Mouse (Mus musculus): ENCODE results near the gene Rad51d.
"Not testable (repeated sequence)": the region's sequence is repeated elsewhere in the genome, so short reads cannot be mapped to it uniquely, and the experiment has no call there.

Rad51d gene

DNA sequence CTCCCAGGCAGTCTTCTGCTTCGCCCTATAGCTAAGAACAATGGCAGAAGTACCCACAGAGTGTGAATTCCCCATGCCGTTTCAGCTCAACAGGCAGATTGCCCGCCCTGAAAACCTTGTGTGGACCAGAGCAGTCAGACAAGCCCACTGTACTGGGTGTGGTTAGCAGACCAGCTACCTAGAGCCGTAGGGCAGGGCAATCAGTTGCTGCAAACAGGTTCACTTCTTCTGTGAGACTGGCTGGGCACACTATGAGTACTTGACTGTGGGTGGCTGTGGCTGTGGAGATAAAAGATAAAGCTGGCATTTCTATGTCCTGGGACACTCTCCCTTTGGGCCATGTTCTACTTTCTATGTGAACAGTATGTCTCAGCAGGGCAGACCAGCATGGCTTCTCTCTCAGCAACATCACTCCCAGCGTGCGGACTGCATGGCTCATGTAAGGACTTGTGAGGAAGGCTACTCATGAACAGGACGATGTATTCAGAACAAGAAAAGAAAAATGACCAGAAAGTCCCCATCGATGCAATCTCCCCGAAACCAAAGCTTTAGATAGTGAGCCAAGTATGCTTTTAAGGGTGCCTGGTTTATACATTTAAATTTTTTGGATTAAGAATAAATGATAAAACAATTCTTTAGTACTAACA, 35.0 kb downstream of the Rad51d start:
- DNase-seq (ENCODE audit: low read depth, low spot score): no peak

- DNase-seq (ENCODE audit: low read depth, low spot score): no peak
Observed at GRCm38 (mm10) chr11:82854111-82854510, 36.3 kb downstream of the Rad51d start.

DNA sequence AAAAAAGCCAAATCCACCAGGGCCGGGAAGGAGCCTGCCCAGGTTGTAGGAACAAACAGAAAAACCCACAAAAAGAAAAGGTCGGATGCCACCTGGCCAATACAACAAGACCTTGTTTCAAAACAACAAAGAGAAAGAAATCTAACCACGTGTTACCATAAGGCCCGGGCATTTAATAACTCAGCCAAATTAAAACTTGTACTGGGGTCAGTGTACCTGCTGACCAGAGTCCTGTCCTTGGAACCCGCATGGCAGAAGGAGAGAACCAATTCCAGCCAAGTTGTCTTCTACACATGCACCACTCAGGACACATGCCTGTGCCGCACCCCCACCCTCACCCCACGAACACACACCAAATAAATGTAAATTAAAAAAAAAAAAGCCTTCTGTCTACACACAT, 37.5 kb downstream of the Rad51d start:
- DNase-seq (ENCODE audit: low read depth, low spot score): no peak

DNA sequence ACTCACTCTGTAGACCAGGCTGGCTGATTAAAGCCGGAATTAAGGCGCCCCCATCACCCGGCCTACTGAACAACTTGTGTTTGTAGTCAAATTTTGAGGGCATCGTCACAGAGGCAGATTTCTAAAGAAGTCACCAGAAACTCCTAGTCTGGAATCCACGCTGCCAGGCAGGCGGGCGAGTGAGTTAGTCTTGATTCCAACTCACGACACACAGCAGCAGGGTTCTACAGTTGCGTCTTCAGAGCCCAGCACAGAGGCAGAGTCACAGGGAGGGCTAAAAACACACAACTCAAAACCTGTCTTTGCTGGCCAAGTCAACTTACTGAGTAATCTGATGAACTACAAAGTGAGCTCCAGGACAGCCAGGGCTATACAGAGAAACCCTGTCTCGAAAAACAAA, 37.9 kb downstream of the Rad51d start:
- DNase-seq (ENCODE audit: low read depth, low spot score): no peak

- DNase-seq (ENCODE audit: low read depth, low spot score): no peak
Observed at GRCm38 (mm10) chr11:82852115-82852514, 38.3 kb downstream of the Rad51d start.

GRCm38 (mm10) chr11:82850259-82850658, 40.2 kb downstream of the Rad51d start:
- no peak for DNase-seq (ENCODE audit: low read depth, low spot score)

GRCm38 (mm10) chr11:82847571-82848000, 42.8 kb downstream of the Rad51d start:
- no peak for DNase-seq (ENCODE audit: low read depth, low spot score)

DNA sequence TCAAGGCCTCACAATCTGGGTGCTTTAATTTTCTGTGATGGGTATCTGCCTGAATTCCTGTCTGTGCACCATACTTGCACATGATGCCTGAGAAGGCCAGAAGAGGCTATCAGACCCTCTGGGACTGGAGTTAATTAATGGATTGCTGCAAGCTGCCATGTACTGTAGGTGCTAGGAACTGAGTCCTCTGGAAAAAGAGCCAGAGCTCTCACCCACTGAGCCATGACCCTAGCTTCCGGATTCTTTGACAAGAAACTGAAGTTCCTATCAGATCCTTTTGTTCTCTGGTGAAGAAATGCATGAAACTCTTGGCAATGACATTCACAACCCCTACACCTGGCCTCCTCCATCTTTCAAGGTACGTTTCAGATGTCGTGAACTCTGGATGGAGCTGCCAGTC, 43.5 kb downstream of the Rad51d start:
- DNase-seq (ENCODE audit: low read depth, low spot score): no peak

- DNase-seq (ENCODE audit: low read depth, low spot score): no peak
Observed at GRCm38 (mm10) chr11:82846079-82846436, 44.4 kb downstream of the Rad51d start.

DNA sequence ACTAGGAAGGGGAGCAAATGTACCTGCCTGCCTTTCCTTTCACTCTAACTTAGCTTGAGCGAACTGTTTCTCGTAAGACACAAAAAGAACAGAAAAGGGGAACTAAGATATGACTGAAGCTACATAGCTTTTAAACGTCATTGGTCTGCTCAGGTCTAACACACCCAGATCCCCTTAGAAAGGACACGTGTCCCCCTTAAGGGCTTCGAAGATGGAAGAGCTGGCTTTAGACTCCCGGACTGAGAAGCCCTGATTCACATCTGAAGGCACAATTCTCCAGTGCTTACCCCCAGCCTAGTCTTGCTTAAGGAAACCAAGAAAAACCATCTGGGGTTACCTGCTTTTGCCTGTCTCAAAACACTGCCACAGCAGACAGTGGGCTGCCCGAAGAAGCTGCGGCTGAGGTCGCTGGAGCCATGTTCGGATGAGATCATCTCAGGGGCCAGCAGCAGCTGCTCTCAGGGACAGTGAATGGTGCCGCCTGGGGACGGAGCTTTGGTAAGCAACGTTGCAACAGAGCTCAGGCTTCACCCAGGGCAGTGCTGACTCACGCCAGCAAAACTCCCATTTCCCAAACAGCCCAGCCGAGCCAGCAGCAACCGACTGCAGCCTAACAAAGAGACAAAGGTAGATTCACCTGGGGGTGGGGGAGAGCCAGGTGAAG, 44.9 kb downstream of the Rad51d start:
- no peak for DNase-seq (ENCODE audit: low read depth, low spot score)

- no peak for DNase-seq (ENCODE audit: low read depth, low spot score)
Observed at GRCm38 (mm10) chr11:82844771-82845414, 45.5 kb downstream of the Rad51d start.

GRCm38 (mm10) chr11:82838511-82838910, 51.9 kb downstream of the Rad51d start:
- no peak for DNase-seq (ENCODE audit: low read depth, low spot score)

- no peak for DNase-seq (ENCODE audit: low read depth, low spot score)
Observed at GRCm38 (mm10) chr11:82837848-82838247, 52.6 kb downstream of the Rad51d start.

DNA sequence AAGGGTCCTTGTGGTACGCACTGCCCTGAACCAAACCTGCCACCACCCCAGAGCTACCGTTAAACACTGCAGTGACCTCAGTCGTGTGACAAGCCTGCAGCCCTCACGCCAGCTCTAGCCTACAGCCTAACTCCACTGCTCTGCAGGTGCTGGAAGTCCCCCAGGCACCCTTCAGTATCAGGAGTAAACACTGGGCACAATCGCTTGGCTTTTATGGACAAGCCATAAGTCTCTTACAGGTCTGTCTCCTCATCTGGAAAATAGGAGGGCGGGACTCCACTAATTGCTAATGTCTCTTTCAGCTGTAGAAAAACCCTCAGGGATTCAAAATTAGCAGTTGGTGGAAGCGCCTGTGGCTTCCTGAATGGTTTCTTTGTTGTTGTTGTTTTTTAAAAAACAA, 53.2 kb downstream of the Rad51d start:
- DNase-seq (ENCODE audit: low read depth, low spot score): no peak

DNA sequence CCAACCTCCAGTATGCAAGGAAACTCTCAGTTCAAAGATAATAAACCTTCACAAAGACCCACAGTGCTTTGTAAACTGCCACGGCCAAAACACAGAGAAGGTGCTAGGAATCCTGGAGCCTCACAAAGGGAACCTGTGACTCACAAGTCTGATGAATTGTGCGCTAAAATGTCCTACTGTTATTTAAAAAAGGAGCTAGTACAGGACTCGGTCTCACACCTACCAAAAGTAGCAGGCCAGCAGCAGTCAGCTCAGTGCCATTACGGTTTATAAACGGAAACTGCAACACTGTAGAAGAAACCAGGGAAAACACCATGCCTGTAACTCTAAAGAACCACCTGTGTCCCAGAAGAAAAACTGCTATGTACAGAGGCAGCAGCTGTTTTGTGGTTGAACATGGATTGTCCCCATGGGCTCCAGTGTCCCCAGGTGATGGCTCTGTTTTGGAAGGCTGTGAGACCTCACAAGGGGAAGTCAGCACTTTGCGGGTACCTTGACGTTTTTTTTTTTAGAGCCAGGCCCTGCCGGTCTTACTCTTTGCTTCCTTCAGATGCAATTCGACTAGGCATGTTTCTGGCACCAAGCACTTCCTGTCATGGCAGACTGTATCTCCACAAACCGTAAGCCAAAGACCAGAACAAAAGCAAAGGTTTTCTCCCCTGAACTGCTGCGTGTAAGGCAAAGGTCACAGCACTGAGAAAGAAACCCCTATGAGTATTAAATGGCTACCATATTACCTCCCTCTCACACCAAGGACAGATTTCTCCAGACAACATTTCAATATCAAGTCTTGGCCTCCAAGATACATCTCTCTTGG, 54.6 kb downstream of the Rad51d start:
- no peak for DNase-seq (ENCODE audit: low read depth, low spot score)

DNA sequence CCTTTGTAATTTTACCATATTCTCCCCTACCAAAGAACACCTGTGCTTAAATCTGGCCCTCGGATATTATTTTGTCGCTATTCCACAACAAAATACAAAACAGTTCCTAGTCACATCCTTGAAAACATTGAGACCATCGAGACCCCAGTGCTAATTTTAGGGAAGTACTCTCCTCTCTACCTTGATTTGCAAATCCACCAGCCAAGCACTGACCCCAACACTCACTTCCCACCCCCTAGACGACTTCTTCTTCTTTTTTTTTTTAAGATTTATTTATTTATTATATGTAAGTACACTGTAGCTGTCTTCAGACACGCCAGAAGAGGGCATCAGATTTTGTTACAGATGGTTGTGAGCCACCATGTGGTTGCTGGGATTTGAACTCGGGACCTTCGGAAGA, 56.1 kb downstream of the Rad51d start:
- not testable (repeated sequence) for DNase-seq (ENCODE audit: low read depth, low spot score)

DNA sequence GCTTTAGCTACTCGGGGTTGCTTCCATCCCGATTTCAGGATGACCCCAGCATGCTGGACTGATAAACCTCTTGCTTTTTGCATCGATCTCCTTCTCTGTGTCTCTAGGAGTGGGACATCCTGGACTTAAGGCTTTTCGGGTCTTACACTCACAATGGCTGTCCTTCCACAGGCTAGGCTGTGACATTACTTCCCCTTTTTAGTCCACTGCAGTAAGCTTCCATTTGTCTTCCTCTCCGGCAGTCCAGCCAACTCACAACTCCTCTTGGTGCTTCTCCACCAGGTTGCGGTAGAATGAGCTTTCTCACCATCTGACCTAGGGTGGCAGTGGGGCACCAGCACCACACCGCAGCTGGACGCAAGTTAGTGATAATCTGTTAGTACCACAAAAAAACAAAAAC, 56.5 kb downstream of the Rad51d start:
- no peak for DNase-seq (ENCODE audit: low read depth, low spot score)

DNA sequence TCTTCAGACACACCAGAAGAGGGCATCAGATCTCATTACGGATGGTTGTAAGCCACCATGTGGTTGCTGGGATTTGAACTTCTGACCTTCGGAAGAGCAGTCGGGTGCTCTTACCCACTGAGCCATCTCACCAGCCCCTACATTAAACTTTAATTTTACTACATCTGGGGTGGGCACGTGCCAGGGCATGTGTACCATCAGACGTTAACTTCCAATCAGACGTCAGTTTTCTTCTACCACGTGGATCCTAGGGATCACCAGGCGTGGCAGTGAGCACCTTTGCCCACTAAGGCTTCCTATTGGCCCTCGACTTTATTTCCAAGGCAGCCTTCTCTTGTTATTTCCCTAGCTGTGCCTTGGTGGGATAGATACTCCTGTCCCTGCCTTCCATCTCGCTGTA, 58.0 kb downstream of the Rad51d start:
- not testable (repeated sequence) for DNase-seq (ENCODE audit: low read depth, low spot score)

- no peak for DNase-seq (ENCODE audit: low read depth, low spot score)
Observed at GRCm38 (mm10) chr11:82831008-82831893, 59.2 kb downstream of the Rad51d start.

DNA sequence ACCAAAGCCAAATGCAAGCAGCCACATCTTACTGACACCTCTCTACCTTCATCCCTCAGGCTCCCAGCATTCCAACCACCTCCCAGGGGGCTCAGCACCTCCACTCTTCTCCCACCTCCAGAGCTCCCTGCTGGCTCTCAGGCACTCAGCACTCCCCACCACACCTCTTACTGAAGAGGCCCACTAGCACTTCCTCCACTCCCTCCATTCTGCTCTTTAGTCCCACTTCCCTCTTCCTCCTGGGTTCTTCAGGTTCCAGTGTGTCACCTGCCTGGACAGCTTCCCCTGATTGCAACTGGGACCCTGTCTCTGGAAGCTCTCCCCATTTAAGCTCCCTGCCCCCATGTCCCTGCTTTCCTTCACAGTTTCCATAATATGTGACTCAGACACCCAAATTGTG, 63.6 kb downstream of the Rad51d start:
- DNase-seq (ENCODE audit: low read depth, low spot score): no peak
